Mouse (Mus musculus): ENCODE results near the gene Tmem72. TPM values are rescaled to one million over a fixed set of nuclear protein-coding genes. Genes with fewer than 3 reads are reported as not detected.
A peak's percentile ranks its signal among the peaks of the same experiment; 100 is the strongest.

Gene Tmem72
- polyA plus RNA-seq, 1 experiment from 2014 or later: under 0.01 TPM

DNA sequence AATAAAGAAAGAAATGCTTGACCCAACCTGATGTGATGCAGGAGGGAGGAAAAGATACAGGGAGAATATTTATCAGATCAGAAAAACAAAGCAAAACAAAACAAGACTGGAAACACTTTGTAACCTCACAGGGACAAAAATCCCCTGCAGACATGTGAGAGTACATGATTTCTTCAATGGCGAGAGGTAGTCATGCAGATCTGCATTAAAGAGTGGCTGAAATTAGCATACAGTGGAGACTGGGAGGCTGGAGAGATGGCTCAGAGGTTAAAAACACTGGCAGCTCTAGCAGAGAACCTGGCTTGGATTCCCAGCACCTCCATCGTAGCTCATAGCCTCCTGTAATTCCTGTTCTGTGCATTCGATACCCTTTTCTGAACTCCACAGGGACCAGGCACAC is 4.2 kb downstream of the Tmem72 start:
- 92% methylated on average over 3 of the region's 3 CpGs for WGBS (ENCODE audit: missing documents)
- Histone ChIP-seq H3K79me2 (ENCODE audit: inconsistent target) (no peaks in the 10 kb centered on the region), H3K27ac (no peak overlapping the region), H3K4me3 (ENCODE audit: inconsistent target) (no peak overlapping the region), H3K36me3 (ENCODE audit: inconsistent target) (no peaks in the 10 kb centered on the region)

- H3K27ac ChIP-seq: no peak overlapping the region
- 10% methylated on average over 5 of the region's 5 CpGs for WGBS (ENCODE audit: missing documents)
- no peaks in the 10 kb centered on the region for H3K79me2 ChIP-seq (ENCODE audit: inconsistent target)
- no peaks in the 10 kb centered on the region for H3K36me3 ChIP-seq (ENCODE audit: inconsistent target)
- H3K4me3 ChIP-seq (ENCODE audit: inconsistent target): no peak overlapping the region
Measured at GRCm38 (mm10) chr6:116712062-116712461, 4.7 kb downstream of the Tmem72 start.

DNA sequence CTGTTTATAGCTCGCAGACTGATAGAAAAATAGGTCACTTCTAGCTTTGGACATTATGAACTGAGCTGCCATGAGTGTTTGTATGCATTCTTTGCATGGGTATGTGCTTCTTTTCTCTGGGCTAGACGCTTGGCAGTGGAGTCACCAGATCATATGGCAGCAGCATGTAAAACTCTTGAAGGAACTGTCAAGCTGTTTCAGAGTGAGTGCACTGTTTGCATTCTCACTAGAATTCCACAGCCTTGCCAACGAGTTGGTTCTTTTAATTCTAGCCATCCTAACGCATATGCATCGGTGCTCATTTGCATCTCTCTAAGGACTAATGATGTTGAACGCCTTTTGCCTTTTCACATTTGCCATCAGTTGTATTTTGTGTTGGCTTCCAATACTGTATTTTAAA is 12.4 kb downstream of the Tmem72 start:
- Histone ChIP-seq H3K79me2 (ENCODE audit: inconsistent target) (no peaks in the 10 kb centered on the region), H3K27ac (no peak overlapping the region), H3K36me3 (ENCODE audit: inconsistent target) (no peaks in the 10 kb centered on the region), H3K4me3 (ENCODE audit: inconsistent target) (no peak overlapping the region)
- 93% methylated on average over 6 of the region's 6 CpGs for WGBS (ENCODE audit: missing documents)

DNA sequence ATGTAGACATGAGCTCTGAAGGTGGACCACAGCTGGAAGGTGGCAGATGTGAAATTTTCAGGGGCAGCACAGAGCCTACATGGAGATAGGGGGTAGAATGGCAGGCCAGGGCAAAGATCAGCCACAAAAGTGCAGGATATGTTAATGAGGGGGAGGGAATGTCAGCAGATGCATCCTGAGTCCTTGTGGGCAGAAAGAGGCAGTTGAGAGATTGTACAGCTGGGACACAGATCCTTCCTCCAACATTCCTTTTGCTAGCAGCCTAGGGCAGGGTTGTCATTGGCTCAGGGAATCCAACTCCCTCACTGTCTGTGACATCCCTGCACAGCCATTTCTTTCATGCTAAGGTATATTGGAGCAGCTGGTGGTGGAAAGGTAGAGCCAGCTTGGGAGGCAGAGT is 15.9 kb downstream of the Tmem72 start:
- no peak overlapping the region for H3K4me3 ChIP-seq (ENCODE audit: inconsistent target)

DNA sequence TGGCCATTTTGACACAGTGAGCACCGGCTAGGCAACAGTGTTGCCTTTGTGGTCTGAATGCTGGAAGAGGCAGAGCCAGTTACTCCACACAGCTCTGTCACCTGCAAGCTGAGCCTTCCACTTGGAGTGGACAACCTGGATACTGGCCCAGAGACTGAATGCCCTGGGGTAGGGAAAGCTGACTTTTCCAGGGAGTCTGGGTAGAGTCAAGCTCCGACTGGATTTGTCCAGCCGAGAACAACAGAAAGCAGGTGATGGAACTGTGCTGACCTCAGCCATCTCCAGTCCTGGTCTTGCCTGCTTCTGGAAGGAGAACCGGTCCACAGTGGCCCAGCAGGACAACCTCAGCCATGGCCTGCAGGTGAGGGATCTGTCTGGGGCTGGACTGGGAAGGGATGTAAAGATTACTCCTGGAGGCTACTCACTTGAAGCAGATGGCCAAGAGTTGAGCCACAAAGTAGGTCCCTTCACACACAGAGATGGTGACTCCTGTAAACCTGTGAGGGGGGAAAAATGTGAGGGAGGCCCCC is 18.8 kb downstream of the Tmem72 start:
- Histone ChIP-seq H3K36me3 (ENCODE audit: inconsistent target) (no peaks in the 10 kb centered on the region), H3K4me3 (ENCODE audit: inconsistent target) (no peak overlapping the region), H3K79me2 (ENCODE audit: inconsistent target) (no peaks in the 10 kb centered on the region), H3K27ac (no peak overlapping the region)
- 97% methylated on average over 4 of the region's 4 CpGs for WGBS (ENCODE audit: missing documents)

More for the DNA sequence above, 15.9 kb downstream of the Tmem72 start:
- Histone ChIP-seq H3K79me2 (ENCODE audit: inconsistent target) (no peaks in the 10 kb centered on the region), H3K36me3 (ENCODE audit: inconsistent target) (no peaks in the 10 kb centered on the region), H3K27ac (no peak overlapping the region)

DNA sequence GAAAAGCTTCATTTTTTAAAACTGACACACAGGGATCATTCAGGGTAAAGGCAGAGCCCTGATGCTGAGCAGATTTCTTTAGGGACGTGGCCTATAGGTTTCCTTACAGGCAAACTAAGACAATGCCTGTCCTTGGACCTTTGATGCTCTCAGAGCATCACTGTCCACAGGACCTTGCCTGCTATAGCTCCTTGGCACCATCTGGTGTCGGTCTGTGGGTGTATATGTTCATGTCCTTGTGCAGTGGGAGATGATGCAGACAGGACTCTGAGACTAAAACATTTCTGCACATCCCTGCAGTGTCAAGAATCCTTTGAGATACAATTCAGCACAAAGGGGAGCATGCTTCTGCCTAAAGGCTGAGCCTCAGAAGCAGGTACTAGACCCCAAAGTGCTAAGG is 19.3 kb downstream of the Tmem72 start:
- Histone ChIP-seq H3K36me3 (ENCODE audit: inconsistent target) (no peaks in the 10 kb centered on the region), H3K4me3 (ENCODE audit: inconsistent target) (no peak overlapping the region), H3K79me2 (ENCODE audit: inconsistent target) (no peaks in the 10 kb centered on the region), H3K27ac (no peak overlapping the region)
- 69% methylated on average over 2 of the region's 2 CpGs for WGBS (ENCODE audit: missing documents)

- Histone ChIP-seq H3K36me3 (ENCODE audit: inconsistent target) (no peaks in the 10 kb centered on the region), H3K79me2 (ENCODE audit: inconsistent target) (no peaks in the 10 kb centered on the region), H3K27ac (no peak overlapping the region), H3K4me3 (ENCODE audit: inconsistent target) (no peak overlapping the region)
- 90% methylated on average over 3 of the region's 3 CpGs for WGBS (ENCODE audit: missing documents)
Measured at GRCm38 (mm10) chr6:116694346-116694745, 22.4 kb downstream of the Tmem72 start.

- Histone ChIP-seq H3K79me2 (ENCODE audit: inconsistent target) (no peaks in the 10 kb centered on the region), H3K27ac (no peak overlapping the region), H3K4me3 (ENCODE audit: inconsistent target) (no peak overlapping the region), H3K36me3 (ENCODE audit: inconsistent target) (no peaks in the 10 kb centered on the region)
- WGBS (ENCODE audit: missing documents): 98% methylated on average over 4 of the region's 4 CpGs
Measured at GRCm38 (mm10) chr6:116693639-116694038, 23.1 kb downstream of the Tmem72 start.

- Histone ChIP-seq H3K27ac (peak overlapping the region; percentile 97), H3K36me3 (ENCODE audit: inconsistent target) (no peaks in the 10 kb centered on the region), H3K4me3 (ENCODE audit: inconsistent target) (no peak overlapping the region), H3K79me2 (ENCODE audit: inconsistent target) (no peaks in the 10 kb centered on the region)
- 0% methylated on average over 6 of the region's 6 CpGs for WGBS (ENCODE audit: missing documents)
Measured at GRCm38 (mm10) chr6:116682317-116682716, 34.4 kb downstream of the Tmem72 start.

- no peak overlapping the region for H3K4me3 ChIP-seq (ENCODE audit: inconsistent target)
- H3K79me2 ChIP-seq (ENCODE audit: inconsistent target): no peaks in the 10 kb centered on the region
Measured at GRCm38 (mm10) chr6:116679563-116680288, 37.0 kb downstream of the Tmem72 start.

GRCm38 (mm10) chr6:116677321-116677720 is 39.4 kb downstream of the Tmem72 start:
- Histone ChIP-seq H3K27ac (no peak overlapping the region), H3K79me2 (ENCODE audit: inconsistent target) (peaks cover 13% of the 10 kb centered on the region)

More at GRCm38 (mm10) chr6:116679563-116680288, 37.0 kb downstream of the Tmem72 start:
- peak overlapping the region; percentile 97 for H3K27ac ChIP-seq
- 36% methylated on average over 4 of the region's 5 CpGs for WGBS (ENCODE audit: missing documents)
- H3K36me3 ChIP-seq (ENCODE audit: inconsistent target): no peaks in the 10 kb centered on the region

DNA sequence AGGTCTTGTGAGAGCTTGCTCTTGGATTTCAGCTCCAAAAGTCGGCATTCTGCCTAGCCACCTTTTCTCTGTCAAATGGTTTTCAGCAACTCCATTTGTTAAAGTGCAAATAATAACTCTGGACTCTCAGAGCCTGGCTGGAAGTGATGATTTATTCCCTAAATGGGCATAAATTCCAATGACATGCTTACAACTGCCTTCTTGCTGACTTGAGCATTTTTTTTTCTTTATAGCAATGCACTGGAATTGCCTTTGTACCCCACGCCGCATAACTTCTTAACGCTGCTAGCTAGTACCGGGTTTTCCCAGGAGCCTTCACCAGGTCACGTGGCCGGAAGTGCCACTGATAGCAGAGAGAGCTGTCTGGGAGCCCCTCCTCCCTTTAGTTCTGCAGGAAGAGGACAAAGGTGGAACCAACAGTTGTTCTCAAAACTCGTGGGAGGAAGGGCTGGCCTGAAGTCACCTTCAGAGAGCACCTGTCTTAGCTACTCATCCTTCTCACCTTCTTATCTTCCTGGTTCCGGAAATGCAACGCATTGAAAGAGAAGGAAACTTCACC is 40.3 kb downstream of the Tmem72 start:
- WGBS (ENCODE audit: missing documents): 63% methylated on average over 10 of the region's 10 CpGs
- Histone ChIP-seq H3K36me3 (ENCODE audit: inconsistent target) (no peaks in the 10 kb centered on the region), H3K27ac (no peak overlapping the region), H3K79me2 (ENCODE audit: inconsistent target) (peaks cover 22% of the 10 kb centered on the region), H3K4me3 (ENCODE audit: inconsistent target) (no peak overlapping the region)

More at GRCm38 (mm10) chr6:116677321-116677720, 39.4 kb downstream of the Tmem72 start:
- no peaks in the 10 kb centered on the region for H3K36me3 ChIP-seq (ENCODE audit: inconsistent target)
- 86% methylated on average over 6 of the region's 6 CpGs for WGBS (ENCODE audit: missing documents)
- no peak overlapping the region for H3K4me3 ChIP-seq (ENCODE audit: inconsistent target)

GRCm38 (mm10) chr6:116674283-116674886 is 42.3 kb downstream of the Tmem72 start:
- no peaks in the 10 kb centered on the region for H3K36me3 ChIP-seq (ENCODE audit: inconsistent target)
- peak overlapping the region; percentile 74 for H3K4me3 ChIP-seq (ENCODE audit: inconsistent target)
- H3K79me2 ChIP-seq (ENCODE audit: inconsistent target): peaks cover 42% of the 10 kb centered on the region
- WGBS (ENCODE audit: missing documents): 9% methylated on average over 16 of the region's 16 CpGs
- H3K27ac ChIP-seq: peak overlapping the region; percentile 90

DNA sequence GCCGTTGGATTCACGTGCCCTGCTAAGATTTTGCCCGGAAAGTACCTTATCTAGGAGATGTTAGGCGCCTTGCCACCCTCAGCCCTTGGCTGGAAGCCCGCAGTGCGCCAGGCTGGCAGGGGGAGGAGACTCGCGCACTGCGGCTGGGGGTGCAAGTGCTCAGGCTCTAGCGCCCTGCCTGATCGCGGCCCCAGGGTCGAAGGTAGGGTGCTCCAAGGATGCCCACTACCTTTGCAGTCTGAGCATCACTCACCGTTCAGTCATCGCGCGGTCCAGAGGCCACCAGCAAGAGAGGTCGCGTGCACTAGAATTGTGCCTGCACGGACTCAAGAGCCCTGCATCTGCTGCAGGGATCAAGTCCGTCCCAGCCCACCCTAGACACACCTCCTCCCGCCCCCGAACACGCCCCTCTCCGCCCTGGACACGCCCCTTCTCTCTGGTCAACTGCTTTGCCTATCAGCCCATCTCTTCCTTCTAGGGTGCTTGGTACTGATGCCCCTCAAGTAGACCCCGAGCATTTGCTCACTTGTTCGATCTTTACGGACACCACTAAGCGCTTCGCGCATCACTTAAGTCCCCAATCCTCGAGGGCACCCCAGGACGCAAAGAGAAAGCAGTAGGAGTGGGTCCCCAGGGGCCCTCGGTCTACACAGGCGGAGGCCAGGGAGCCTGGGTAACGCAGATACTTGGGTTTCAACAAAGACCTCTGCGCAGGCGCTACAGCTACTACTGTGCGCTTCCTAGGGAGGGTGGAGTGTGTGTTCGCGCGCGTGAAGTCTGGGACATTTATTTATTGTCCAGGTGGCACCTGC is 43.0 kb downstream of the Tmem72 start, which contains the start of gene Rassf4:
Gene Rassf4 (minus strand): TSS at position 482 of the 812 bp plus-strand sequence.
- H3K36me3 ChIP-seq (ENCODE audit: inconsistent target): no peaks in the 10 kb centered on the region
- peak within 1 kb of the TSS; percentile 74 for H3K4me3 ChIP-seq (ENCODE audit: inconsistent target)
- 4% methylated on average over 42 of the region's 44 CpGs for WGBS (ENCODE audit: missing documents)
- peak within 1 kb of the TSS; percentile 90 for H3K27ac ChIP-seq
- H3K79me2 ChIP-seq (ENCODE audit: inconsistent target): peaks cover 49% of the 10 kb centered on the region

Measured in macrophage (primary cell).